Mouse (Mus musculus): ENCODE results near the gene Tppp3. TPM values are rescaled to one million over a fixed set of nuclear protein-coding genes. Genes with fewer than 3 reads are reported as not detected.

Tppp3 gene
- polyA plus RNA-seq, 1 experiment from 2014 or later: 189 TPM

DNA sequence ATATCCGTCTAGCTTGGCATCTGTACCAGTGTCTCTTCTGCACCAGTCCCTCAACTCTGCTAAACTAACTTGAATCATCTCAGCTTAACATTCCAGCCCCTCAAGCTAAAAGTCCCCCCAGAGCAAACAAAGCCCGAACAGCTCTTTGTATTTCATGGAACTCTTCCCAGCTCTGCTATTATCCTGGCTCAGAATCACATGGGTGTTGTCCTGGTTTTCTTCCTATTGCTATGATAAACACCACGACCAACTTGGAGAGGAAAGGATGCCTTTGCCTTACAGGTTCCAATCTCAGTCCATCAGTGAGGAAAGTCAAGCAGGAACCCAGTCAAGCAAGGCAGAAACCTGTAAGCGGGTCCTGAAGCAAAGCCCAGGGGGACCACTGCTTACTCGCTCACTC lies 37.8 kb downstream of the Tppp3 start:
- Histone ChIP-seq H3K4me1 (ENCODE audit: control insufficient read depth, insufficient read depth, low read length) (peaks cover 10% of the 10 kb centered on the region), H3K27ac (ENCODE audit: low read depth, low read length) (no peak overlapping the region), H3K9me3 (ENCODE audit: control insufficient read depth, low read length) (no peaks in the 10 kb centered on the region), H3K9ac (replicated peaks; ENCODE audit: low read depth, low read length) (no peak overlapping the region), H3K4me2 (ENCODE audit: low read depth, low read length) (no peak overlapping the region), H3K27me3 (ENCODE audit: control insufficient read depth, insufficient read depth, low read length) (no peaks in the 10 kb centered on the region), H3K36me3 (ENCODE audit: control insufficient read depth, insufficient read depth, low read length) (no peaks in the 10 kb centered on the region), H3K4me3 (ENCODE audit: low read depth, low read length) (no peak overlapping the region)
- 33% methylated on average over 5 of the region's 5 CpGs for WGBS
- ATAC-seq (ENCODE audit: low read depth): no peak

DNA sequence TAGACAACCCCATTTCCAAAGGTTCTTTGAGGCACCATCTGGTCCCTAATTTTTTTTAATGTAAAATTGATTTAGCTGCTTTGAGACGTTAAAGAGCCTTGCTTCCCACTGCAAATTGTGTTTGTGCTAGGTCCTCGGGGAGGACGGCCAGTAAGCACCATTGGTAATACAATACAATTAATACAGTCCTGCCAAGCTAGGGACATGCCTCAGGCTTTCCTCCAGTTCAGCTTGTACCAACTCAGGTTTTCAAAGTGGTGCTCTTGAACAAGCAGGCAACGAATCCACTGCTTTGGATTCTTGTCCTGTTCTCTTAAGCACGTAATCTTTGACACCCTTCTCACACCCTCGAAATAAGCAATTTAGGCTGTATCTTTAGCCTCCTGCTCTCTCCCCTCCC lies 38.3 kb downstream of the Tppp3 start:
- ATAC-seq (ENCODE audit: low read depth): no peak
- no peak overlapping the region for H3K27ac ChIP-seq (ENCODE audit: low read depth, low read length)

GRCm38 (mm10) chr8:105431743-105432515 lies 39.4 kb downstream of the Tppp3 start:
- Histone ChIP-seq H3K27ac (ENCODE audit: low read depth, low read length) (no peak overlapping the region), H3K4me3 (ENCODE audit: low read depth, low read length) (no peak overlapping the region), H3K36me3 (ENCODE audit: control insufficient read depth, insufficient read depth, low read length) (no peaks in the 10 kb centered on the region), H3K4me1 (ENCODE audit: control insufficient read depth, insufficient read depth, low read length) (peaks cover 10% of the 10 kb centered on the region), H3K9ac (replicated peaks; ENCODE audit: low read depth, low read length) (no peak overlapping the region), H3K4me2 (ENCODE audit: low read depth, low read length) (no peak overlapping the region), H3K27me3 (ENCODE audit: control insufficient read depth, insufficient read depth, low read length) (no peaks in the 10 kb centered on the region), H3K9me3 (ENCODE audit: control insufficient read depth, low read length) (no peaks in the 10 kb centered on the region)
- ATAC-seq (ENCODE audit: low read depth): no peak
- 16% methylated on average over 7 of the region's 7 CpGs for WGBS

More for the DNA sequence above, 38.3 kb downstream of the Tppp3 start:
- H3K27me3 ChIP-seq (ENCODE audit: control insufficient read depth, insufficient read depth, low read length): no peaks in the 10 kb centered on the region
- no peaks in the 10 kb centered on the region for H3K9me3 ChIP-seq (ENCODE audit: control insufficient read depth, low read length)
- H3K4me2 ChIP-seq (ENCODE audit: low read depth, low read length): no peak overlapping the region
- 24% methylated on average over 6 of the region's 6 CpGs for WGBS
- no peaks in the 10 kb centered on the region for H3K36me3 ChIP-seq (ENCODE audit: control insufficient read depth, insufficient read depth, low read length)
- H3K4me3 ChIP-seq (ENCODE audit: low read depth, low read length): no peak overlapping the region
- no peak overlapping the region for H3K9ac ChIP-seq (replicated peaks; ENCODE audit: low read depth, low read length)
- peaks cover 10% of the 10 kb centered on the region for H3K4me1 ChIP-seq (ENCODE audit: control insufficient read depth, insufficient read depth, low read length)

- no peak for ATAC-seq (ENCODE audit: low read depth)
- Histone ChIP-seq H3K9me3 (ENCODE audit: control insufficient read depth, low read length) (no peaks in the 10 kb centered on the region), H3K4me2 (ENCODE audit: low read depth, low read length) (no peak overlapping the region), H3K36me3 (ENCODE audit: control insufficient read depth, insufficient read depth, low read length) (no peaks in the 10 kb centered on the region), H3K4me3 (ENCODE audit: low read depth, low read length) (no peak overlapping the region), H3K27me3 (ENCODE audit: control insufficient read depth, insufficient read depth, low read length) (no peaks in the 10 kb centered on the region), H3K9ac (replicated peaks; ENCODE audit: low read depth, low read length) (no peak overlapping the region), H3K4me1 (ENCODE audit: control insufficient read depth, insufficient read depth, low read length) (no peaks in the 10 kb centered on the region; the same call in 1 of the 2 replicates), H3K27ac (ENCODE audit: low read depth, low read length) (no peak overlapping the region)
- WGBS: 77% methylated on average over 6 of the region's 6 CpGs
Observed at GRCm38 (mm10) chr8:105426878-105427277, 44.4 kb downstream of the Tppp3 start.

GRCm38 (mm10) chr8:105422006-105422405 lies 49.3 kb downstream of the Tppp3 start:
- Histone ChIP-seq H3K9me3 (ENCODE audit: control insufficient read depth, low read length) (no peaks in the 10 kb centered on the region), H3K4me1 (ENCODE audit: control insufficient read depth, insufficient read depth, low read length) (no peaks in the 10 kb centered on the region), H3K27me3 (ENCODE audit: control insufficient read depth, insufficient read depth, low read length) (no peaks in the 10 kb centered on the region), H3K9ac (replicated peaks; ENCODE audit: low read depth, low read length) (no peak overlapping the region), H3K4me2 (ENCODE audit: low read depth, low read length) (no peak overlapping the region), H3K36me3 (ENCODE audit: control insufficient read depth, insufficient read depth, low read length) (no peaks in the 10 kb centered on the region), H3K27ac (ENCODE audit: low read depth, low read length) (no peak overlapping the region), H3K4me3 (ENCODE audit: low read depth, low read length) (no peak overlapping the region)
- no peak for ATAC-seq (ENCODE audit: low read depth)
- 73% methylated on average over 1 of the region's 1 CpGs for WGBS

DNA sequence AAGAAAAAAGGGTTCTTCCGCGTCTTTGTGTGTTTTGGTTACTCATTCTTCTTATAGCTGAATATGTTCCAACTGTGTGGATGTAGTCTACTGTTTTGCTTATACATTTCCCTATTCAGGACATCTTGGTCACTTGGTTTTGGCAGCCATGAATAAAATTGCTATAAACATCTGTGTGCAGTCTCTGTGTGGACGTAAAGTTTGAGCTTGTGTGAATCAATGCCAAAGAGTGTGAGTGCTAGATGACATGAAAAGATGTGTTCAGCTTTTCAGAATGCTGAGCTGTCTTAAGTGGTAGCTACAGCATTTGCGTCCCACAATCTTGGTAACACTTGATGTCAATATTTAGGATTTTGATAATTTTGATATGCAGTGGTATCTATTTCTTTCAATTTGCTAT lies 51.5 kb downstream of the Tppp3 start:
- H3K4me1 ChIP-seq (ENCODE audit: control insufficient read depth, insufficient read depth, low read length): no peaks in the 10 kb centered on the region
- no peak for ATAC-seq (ENCODE audit: low read depth)
- H3K27me3 ChIP-seq (ENCODE audit: control insufficient read depth, insufficient read depth, low read length): no peaks in the 10 kb centered on the region
- no peaks in the 10 kb centered on the region for H3K9me3 ChIP-seq (ENCODE audit: control insufficient read depth, low read length)
- no peak overlapping the region for H3K27ac ChIP-seq (ENCODE audit: low read depth, low read length)
- WGBS: 97% methylated on average over 4 of the region's 4 CpGs
- no peak overlapping the region for H3K4me2 ChIP-seq (ENCODE audit: low read depth, low read length)
- H3K9ac ChIP-seq (replicated peaks; ENCODE audit: low read depth, low read length): no peak overlapping the region
- H3K36me3 ChIP-seq (ENCODE audit: control insufficient read depth, insufficient read depth, low read length): no peaks in the 10 kb centered on the region
- no peak overlapping the region for H3K4me3 ChIP-seq (ENCODE audit: low read depth, low read length)

GRCm38 (mm10) chr8:105418992-105419391 lies 52.3 kb downstream of the Tppp3 start:
- no peak for ATAC-seq (ENCODE audit: low read depth)

More at GRCm38 (mm10) chr8:105418992-105419391, 52.3 kb downstream of the Tppp3 start:
- no peaks in the 10 kb centered on the region for H3K4me1 ChIP-seq (ENCODE audit: control insufficient read depth, insufficient read depth, low read length)
- 86% methylated on average over 2 of the region's 2 CpGs for WGBS
- no peak overlapping the region for H3K9ac ChIP-seq (replicated peaks; ENCODE audit: low read depth, low read length)
- no peak overlapping the region for H3K4me2 ChIP-seq (ENCODE audit: low read depth, low read length)
- H3K36me3 ChIP-seq (ENCODE audit: control insufficient read depth, insufficient read depth, low read length): no peaks in the 10 kb centered on the region
- H3K9me3 ChIP-seq (ENCODE audit: control insufficient read depth, low read length): no peaks in the 10 kb centered on the region
- H3K4me3 ChIP-seq (ENCODE audit: low read depth, low read length): no peak overlapping the region
- H3K27me3 ChIP-seq (ENCODE audit: control insufficient read depth, insufficient read depth, low read length): no peaks in the 10 kb centered on the region
- H3K27ac ChIP-seq (ENCODE audit: low read depth, low read length): no peak overlapping the region

Other genes starting within 250 kb of the Tppp3 start
- 35.7 and 36.8 TPM in 2 replicates for gene D230025D16Rik, start 246.4 kb downstream of the Tppp3 start, polyA plus RNA-seq (2014; fragmentation: Nextera tagmentation; extraction: Ambion mirVana)
- 6.2 and 8.3 TPM in 2 replicates for gene B3gnt9, start 216.4 kb downstream of the Tppp3 start, polyA plus RNA-seq (2014; fragmentation: Nextera tagmentation; extraction: Ambion mirVana)
- 13.1 and 18.8 TPM in 2 replicates for gene Tradd, start 206.9 kb downstream of the Tppp3 start, polyA plus RNA-seq (2014; fragmentation: Nextera tagmentation; extraction: Ambion mirVana)
- gene Fbxl8, start 206.9 kb downstream of the Tppp3 start, polyA plus RNA-seq (2014; fragmentation: Nextera tagmentation; extraction: Ambion mirVana): 0.96 and 1.8 TPM in 2 replicates
- gene Hsf4, start 201.7 kb downstream of the Tppp3 start, polyA plus RNA-seq (2014; fragmentation: Nextera tagmentation; extraction: Ambion mirVana): 0.66 and 0.71 TPM in 2 replicates
- gene Nol3, start 195.4 kb downstream of the Tppp3 start, polyA plus RNA-seq (2014; fragmentation: Nextera tagmentation; extraction: Ambion mirVana): 5.5 and 5.9 TPM in 2 replicates
- 84.6 and 118 TPM in 2 replicates for gene 4931428F04Rik, start 181.7 kb downstream of the Tppp3 start, polyA plus RNA-seq (2014; fragmentation: Nextera tagmentation; extraction: Ambion mirVana)
- 8.0 and 12.5 TPM in 2 replicates for gene Exoc3l, start 175.4 kb downstream of the Tppp3 start, polyA plus RNA-seq (2014; fragmentation: Nextera tagmentation; extraction: Ambion mirVana)
- gene E2f4, start 173.9 kb downstream of the Tppp3 start, polyA plus RNA-seq (2014; fragmentation: Nextera tagmentation; extraction: Ambion mirVana): 46.4 and 49.7 TPM in 2 replicates
- 0.77 and 1.3 TPM in 2 replicates for gene Elmo3, start 165.9 kb downstream of the Tppp3 start, polyA plus RNA-seq (2014; fragmentation: Nextera tagmentation; extraction: Ambion mirVana)
- 0.85 and 0.95 TPM in 2 replicates for gene Lrrc29, start 145.2 kb downstream of the Tppp3 start, polyA plus RNA-seq (2014; fragmentation: Nextera tagmentation; extraction: Ambion mirVana)
- 135 and 150 TPM in 2 replicates for gene Tmem208, start 145.2 kb downstream of the Tppp3 start, polyA plus RNA-seq (2014; fragmentation: Nextera tagmentation; extraction: Ambion mirVana)
- 0.88 and 0.91 TPM in 2 replicates for gene Fhod1, start 123.6 kb downstream of the Tppp3 start, polyA plus RNA-seq (2014; fragmentation: Nextera tagmentation; extraction: Ambion mirVana)
- 10.5 and 13.2 TPM in 2 replicates for gene Slc9a5, start 122.7 kb downstream of the Tppp3 start, polyA plus RNA-seq (2014; fragmentation: Nextera tagmentation; extraction: Ambion mirVana)
- 2.3 and 2.6 TPM in 2 replicates for gene Plekhg4, start 98.3 kb downstream of the Tppp3 start, polyA plus RNA-seq (2014; fragmentation: Nextera tagmentation; extraction: Ambion mirVana)
- not detected in 2 replicates for gene Kctd19, start 58.0 kb downstream of the Tppp3 start, polyA plus RNA-seq (2014; fragmentation: Nextera tagmentation; extraction: Ambion mirVana)
- 0.16 and 0.43 TPM in 2 replicates for gene Lrrc36, start 58.0 kb downstream of the Tppp3 start, polyA plus RNA-seq (2014; fragmentation: Nextera tagmentation; extraction: Ambion mirVana)
- 27.9 and 32.5 TPM in 2 replicates for gene Zdhhc1, start 25.4 kb upstream of the Tppp3 start, polyA plus RNA-seq (2014; fragmentation: Nextera tagmentation; extraction: Ambion mirVana)
- 0.94 and 1.2 TPM in 2 replicates for gene Hsd11b2, start 47.2 kb upstream of the Tppp3 start, polyA plus RNA-seq (2014; fragmentation: Nextera tagmentation; extraction: Ambion mirVana)
- gene Atp6v0d1, start 94.5 kb upstream of the Tppp3 start, polyA plus RNA-seq (2014; fragmentation: Nextera tagmentation; extraction: Ambion mirVana): 235 and 254 TPM in 2 replicates
- 25.8 and 29.6 TPM in 2 replicates for gene Ripor1, start 133.7 kb upstream of the Tppp3 start, polyA plus RNA-seq (2014; fragmentation: Nextera tagmentation; extraction: Ambion mirVana)
- gene Ctcf, start 165.0 kb upstream of the Tppp3 start, polyA plus RNA-seq (2014; fragmentation: Nextera tagmentation; extraction: Ambion mirVana): 81.3 and 85.6 TPM in 2 replicates
- gene Agrp, start 165.9 kb upstream of the Tppp3 start, polyA plus RNA-seq (2014; fragmentation: Nextera tagmentation; extraction: Ambion mirVana): 0.71 and 1.3 TPM in 2 replicates
- gene Carmil2, start 214.7 kb upstream of the Tppp3 start, polyA plus RNA-seq (2014; fragmentation: Nextera tagmentation; extraction: Ambion mirVana): 21.7 and 22.3 TPM in 2 replicates
- gene Acd, start 229.6 kb upstream of the Tppp3 start, polyA plus RNA-seq (2014; fragmentation: Nextera tagmentation; extraction: Ambion mirVana): 79.5 and 83.9 TPM in 2 replicates
- gene Pard6a, start 229.6 kb upstream of the Tppp3 start, polyA plus RNA-seq (2014; fragmentation: Nextera tagmentation; extraction: Ambion mirVana): 48.1 and 60.6 TPM in 2 replicates
- gene 4933405L10Rik, start 236.1 kb upstream of the Tppp3 start, polyA plus RNA-seq (2014; fragmentation: Nextera tagmentation; extraction: Ambion mirVana): 0.30 and 0.42 TPM in 2 replicates
- gene Enkd1, start 236.7 kb upstream of the Tppp3 start, polyA plus RNA-seq (2014; fragmentation: Nextera tagmentation; extraction: Ambion mirVana): 9.5 and 11.6 TPM in 2 replicates

Data from neural tube, embryonic 14.5 days (tissue).